Mouse (Mus musculus): ENCODE results near the gene Tnf. TPM values are rescaled to one million over a fixed set of nuclear protein-coding genes. Genes with fewer than 3 reads are reported as not detected.

Tnf gene
- polyA plus RNA-seq, 1 experiment from 2014 or later: not detected

- H3K27me3 ChIP-seq (ENCODE audit: control insufficient read depth, insufficient read depth, low read length): no peaks in the 10 kb centered on the region
- WGBS: 25% methylated on average over 12 of the region's 12 CpGs
- H3K27ac ChIP-seq (ENCODE audit: low read depth, low read length): peak overlapping the region; percentile 95
- DNase-seq (ENCODE audit: low spot score): no peak
- H3K4me3 ChIP-seq (ENCODE audit: low read depth, low read length): peak overlapping the region; percentile 100
- H3K4me2 ChIP-seq (ENCODE audit: low read depth, low read length, severe bottlenecking): peak overlapping the region; percentile 67
- no peaks in the 10 kb centered on the region for H3K9me3 ChIP-seq (ENCODE audit: control insufficient read depth, low read length)
- H3K9ac ChIP-seq (ENCODE audit: low read length): peak overlapping the region; percentile 69
- H3K4me1 ChIP-seq (replicated peaks; ENCODE audit: control insufficient read depth, insufficient read depth, low read length): peaks cover 9% of the 10 kb centered on the region
- H3K36me3 ChIP-seq (ENCODE audit: control insufficient read depth, insufficient read depth, low read length): peaks cover 14% of the 10 kb centered on the region
- peak; percentile 85 for ATAC-seq (replicated peaks; ENCODE audit: low FRiP score)
Observed at GRCm38 (mm10) chr17:35165451-35166155, 36.2 kb downstream of the Tnf start.

DNA sequence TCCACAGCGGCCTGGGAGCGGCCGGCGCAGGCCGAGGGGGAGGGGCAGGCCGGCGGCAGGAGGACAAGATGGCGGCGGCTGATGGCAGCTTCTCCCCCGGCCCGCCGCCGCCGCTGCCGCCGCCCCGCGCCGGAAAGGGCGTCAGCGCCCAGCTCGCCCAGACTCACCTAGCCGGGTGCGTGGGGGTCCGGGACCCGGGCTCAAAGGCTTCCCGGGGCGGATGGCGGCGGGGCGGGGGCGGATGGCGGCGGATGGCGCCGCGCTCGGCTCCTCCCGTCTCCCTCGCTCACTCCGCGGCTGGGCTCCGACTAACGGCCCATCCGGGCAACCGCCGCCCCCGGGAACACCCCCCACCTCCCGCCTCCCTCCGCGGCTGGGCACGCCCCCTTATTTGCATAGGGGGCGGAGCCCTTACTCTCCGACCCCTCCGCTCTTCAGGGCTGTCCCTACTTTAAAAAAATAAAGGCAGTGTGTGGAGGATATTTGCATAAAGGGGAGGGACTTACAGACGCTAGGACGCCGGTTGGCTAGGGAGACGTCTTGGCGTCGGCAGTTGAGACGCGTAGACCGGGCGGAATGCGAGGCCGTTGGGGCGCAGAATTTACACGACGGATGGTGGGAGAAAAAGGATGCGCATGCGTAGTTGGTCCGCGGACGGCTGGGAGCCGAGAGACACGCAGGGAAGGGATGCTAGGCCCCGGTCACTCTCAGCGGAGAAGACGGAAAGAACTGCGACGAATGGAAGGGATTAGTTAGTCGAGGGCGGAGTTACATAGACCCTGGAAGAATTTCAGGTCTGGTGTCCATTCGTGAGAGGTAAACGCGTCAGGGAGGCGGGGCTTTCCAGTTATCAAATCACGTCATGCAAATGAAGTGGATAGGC lies 37.0 kb downstream of the Tnf start, which contains the start of gene Prrc2a:
Gene Prrc2a (minus strand): TSS at position 330 of the 883 bp plus-strand sequence.
- 1% methylated on average over 74 of the region's 89 CpGs for WGBS
- Histone ChIP-seq H3K4me1 (replicated peaks; ENCODE audit: control insufficient read depth, insufficient read depth, low read length) (peaks cover 9% of the 10 kb centered on the region), H3K4me2 (ENCODE audit: low read depth, low read length, severe bottlenecking) (peak within 1 kb of the TSS; percentile 93), H3K27me3 (ENCODE audit: control insufficient read depth, insufficient read depth, low read length) (no peaks in the 10 kb centered on the region), H3K36me3 (ENCODE audit: control insufficient read depth, insufficient read depth, low read length) (peaks cover 21% of the 10 kb centered on the region), H3K9ac (ENCODE audit: low read length) (peak within 1 kb of the TSS; percentile 100), H3K9me3 (ENCODE audit: control insufficient read depth, low read length) (no peaks in the 10 kb centered on the region), H3K27ac (ENCODE audit: low read depth, low read length) (peak within 1 kb of the TSS; percentile 95), H3K4me3 (ENCODE audit: low read depth, low read length) (peak within 1 kb of the TSS; percentile 100)
- peak; percentile 94 for ATAC-seq (replicated peaks; ENCODE audit: low FRiP score)
- peak; percentile 98 for DNase-seq (ENCODE audit: low spot score)

DNA sequence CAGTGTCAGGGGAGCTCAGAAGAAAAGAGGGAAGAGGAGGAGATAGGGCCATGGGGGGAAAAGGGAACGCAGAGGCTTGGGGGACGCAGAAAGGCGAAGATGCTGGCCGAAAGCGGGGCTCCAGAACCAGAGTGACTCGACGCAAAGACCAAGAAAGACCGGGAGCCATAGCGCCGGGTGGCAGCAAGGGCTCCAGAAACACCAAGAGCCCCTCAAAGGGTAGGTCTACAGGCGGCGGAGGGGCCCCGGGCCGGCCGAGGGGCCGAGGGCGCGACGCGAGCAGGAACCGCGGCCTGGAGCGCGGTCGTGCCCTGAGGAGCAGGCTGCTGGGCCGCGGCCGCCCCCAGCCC lies 37.6 kb downstream of the Tnf start:
- peaks cover 27% of the 10 kb centered on the region for H3K36me3 ChIP-seq (ENCODE audit: control insufficient read depth, insufficient read depth, low read length)
- H3K27ac ChIP-seq (ENCODE audit: low read depth, low read length): peak overlapping the region; percentile 95
- peaks cover 9% of the 10 kb centered on the region for H3K4me1 ChIP-seq (replicated peaks; ENCODE audit: control insufficient read depth, insufficient read depth, low read length)
- H3K4me3 ChIP-seq (ENCODE audit: low read depth, low read length): peak overlapping the region; percentile 100
- DNase-seq (ENCODE audit: low spot score) (no peak), ATAC-seq (replicated peaks; ENCODE audit: low FRiP score) (no peak)
- H3K9me3 ChIP-seq (ENCODE audit: control insufficient read depth, low read length): no peaks in the 10 kb centered on the region
- peak overlapping the region; percentile 93 for H3K4me2 ChIP-seq (ENCODE audit: low read depth, low read length, severe bottlenecking)
- H3K9ac ChIP-seq (ENCODE audit: low read length): peak overlapping the region; percentile 100
- 0% methylated on average over 26 of the region's 28 CpGs for WGBS
- H3K27me3 ChIP-seq (ENCODE audit: control insufficient read depth, insufficient read depth, low read length): no peaks in the 10 kb centered on the region

GRCm38 (mm10) chr17:35163326-35164081 lies 38.3 kb downstream of the Tnf start:
- Histone ChIP-seq H3K4me1 (replicated peaks; ENCODE audit: control insufficient read depth, insufficient read depth, low read length) (peaks cover 9% of the 10 kb centered on the region), H3K27ac (ENCODE audit: low read depth, low read length) (peak overlapping the region; percentile 95), H3K9ac (ENCODE audit: low read length) (peak overlapping the region; percentile 100), H3K27me3 (ENCODE audit: control insufficient read depth, insufficient read depth, low read length) (no peaks in the 10 kb centered on the region), H3K4me2 (ENCODE audit: low read depth, low read length, severe bottlenecking) (peak overlapping the region; percentile 93), H3K4me3 (ENCODE audit: low read depth, low read length) (peak overlapping the region; percentile 100), H3K36me3 (ENCODE audit: control insufficient read depth, insufficient read depth, low read length) (peaks cover 31% of the 10 kb centered on the region), H3K9me3 (ENCODE audit: control insufficient read depth, low read length) (no peaks in the 10 kb centered on the region)
- DNase-seq (ENCODE audit: low spot score) (no peak), ATAC-seq (replicated peaks; ENCODE audit: low FRiP score) (no peak)
- WGBS: 20% methylated on average over 8 of the region's 8 CpGs

DNA sequence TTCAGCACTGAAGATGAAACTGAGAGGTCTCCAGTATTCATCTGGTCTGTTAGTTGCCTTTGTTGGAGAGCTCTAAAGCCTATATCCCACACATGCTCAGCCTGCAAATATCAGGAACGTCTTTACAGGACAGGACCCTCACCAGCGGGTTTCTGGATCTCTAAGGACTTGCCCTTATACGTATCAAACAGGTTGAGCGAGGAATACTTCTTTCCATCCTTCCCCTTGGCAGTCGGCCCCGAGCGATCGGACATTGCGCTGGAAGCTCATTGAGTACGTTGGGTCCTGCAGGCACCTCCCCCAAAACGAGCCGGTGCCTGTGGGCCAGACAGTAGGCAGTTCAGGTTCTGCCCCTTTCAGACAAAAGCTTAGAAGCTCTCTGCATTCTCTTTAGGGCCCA lies 39.1 kb downstream of the Tnf start:
- ATAC-seq (replicated peaks; ENCODE audit: low FRiP score) (no peak), DNase-seq (ENCODE audit: low spot score) (peak; percentile 53)
- peak overlapping the region; percentile 100 for H3K9ac ChIP-seq (ENCODE audit: low read length)
- peaks cover 38% of the 10 kb centered on the region for H3K36me3 ChIP-seq (ENCODE audit: control insufficient read depth, insufficient read depth, low read length)
- H3K4me1 ChIP-seq (replicated peaks; ENCODE audit: control insufficient read depth, insufficient read depth, low read length): peaks cover 9% of the 10 kb centered on the region
- H3K4me2 ChIP-seq (ENCODE audit: low read depth, low read length, severe bottlenecking): peak overlapping the region; percentile 93
- no peaks in the 10 kb centered on the region for H3K27me3 ChIP-seq (ENCODE audit: control insufficient read depth, insufficient read depth, low read length)
- H3K9me3 ChIP-seq (ENCODE audit: control insufficient read depth, low read length): no peaks in the 10 kb centered on the region
- 66% methylated on average over 12 of the region's 12 CpGs for WGBS
- no peak overlapping the region for H3K27ac ChIP-seq (ENCODE audit: low read depth, low read length)
- H3K4me3 ChIP-seq (ENCODE audit: low read depth, low read length): peak overlapping the region; percentile 100

- H3K4me1 ChIP-seq (replicated peaks; ENCODE audit: control insufficient read depth, insufficient read depth, low read length): peaks cover 9% of the 10 kb centered on the region
- H3K27ac ChIP-seq (ENCODE audit: low read depth, low read length): no peak overlapping the region
- ATAC-seq (replicated peaks; ENCODE audit: low FRiP score) (no peak), DNase-seq (ENCODE audit: low spot score) (no peak)
- 84% methylated on average over 14 of the region's 14 CpGs for WGBS
- no peaks in the 10 kb centered on the region for H3K9me3 ChIP-seq (ENCODE audit: control insufficient read depth, low read length)
- H3K4me2 ChIP-seq (ENCODE audit: low read depth, low read length, severe bottlenecking): peak overlapping the region; percentile 93; the same call in 1 of the 2 replicates
- no peak overlapping the region for H3K4me3 ChIP-seq (ENCODE audit: low read depth, low read length)
- H3K27me3 ChIP-seq (ENCODE audit: control insufficient read depth, insufficient read depth, low read length): no peaks in the 10 kb centered on the region
- H3K36me3 ChIP-seq (ENCODE audit: control insufficient read depth, insufficient read depth, low read length): peaks cover 44% of the 10 kb centered on the region
- H3K9ac ChIP-seq (ENCODE audit: low read length): no peak overlapping the region
Observed at GRCm38 (mm10) chr17:35162121-35162520, 39.7 kb downstream of the Tnf start.

DNA sequence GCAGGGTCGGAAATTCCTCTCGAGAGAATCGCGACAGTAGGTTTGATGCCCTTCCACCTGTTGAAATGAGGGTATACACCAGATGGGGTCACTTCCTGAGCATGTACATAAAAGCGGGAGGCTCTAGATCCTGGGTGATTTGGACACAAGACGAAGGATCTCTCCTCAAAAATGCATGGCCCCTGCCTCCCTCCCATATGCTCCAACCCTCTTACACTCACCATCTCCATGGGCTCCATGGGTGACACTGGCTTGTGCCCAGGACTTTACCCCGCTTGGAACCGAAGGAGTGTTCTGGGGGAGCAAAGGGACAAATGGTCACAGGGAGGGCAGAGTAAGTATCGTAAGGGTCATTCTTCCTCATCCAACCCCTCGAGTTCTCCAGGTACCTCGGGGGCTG lies 40.4 kb downstream of the Tnf start:
- WGBS: 93% methylated on average over 11 of the region's 11 CpGs
- no peak overlapping the region for H3K4me2 ChIP-seq (ENCODE audit: low read depth, low read length, severe bottlenecking)
- peaks cover 48% of the 10 kb centered on the region for H3K36me3 ChIP-seq (ENCODE audit: control insufficient read depth, insufficient read depth, low read length)
- H3K4me1 ChIP-seq (replicated peaks; ENCODE audit: control insufficient read depth, insufficient read depth, low read length): peaks cover 9% of the 10 kb centered on the region
- H3K9me3 ChIP-seq (ENCODE audit: control insufficient read depth, low read length): no peaks in the 10 kb centered on the region
- no peak overlapping the region for H3K9ac ChIP-seq (ENCODE audit: low read length)
- H3K27me3 ChIP-seq (ENCODE audit: control insufficient read depth, insufficient read depth, low read length): no peaks in the 10 kb centered on the region
- H3K4me3 ChIP-seq (ENCODE audit: low read depth, low read length): no peak overlapping the region
- DNase-seq (ENCODE audit: low spot score): no peak
- H3K27ac ChIP-seq (ENCODE audit: low read depth, low read length): no peak overlapping the region
- no peak for ATAC-seq (replicated peaks; ENCODE audit: low FRiP score)

DNA sequence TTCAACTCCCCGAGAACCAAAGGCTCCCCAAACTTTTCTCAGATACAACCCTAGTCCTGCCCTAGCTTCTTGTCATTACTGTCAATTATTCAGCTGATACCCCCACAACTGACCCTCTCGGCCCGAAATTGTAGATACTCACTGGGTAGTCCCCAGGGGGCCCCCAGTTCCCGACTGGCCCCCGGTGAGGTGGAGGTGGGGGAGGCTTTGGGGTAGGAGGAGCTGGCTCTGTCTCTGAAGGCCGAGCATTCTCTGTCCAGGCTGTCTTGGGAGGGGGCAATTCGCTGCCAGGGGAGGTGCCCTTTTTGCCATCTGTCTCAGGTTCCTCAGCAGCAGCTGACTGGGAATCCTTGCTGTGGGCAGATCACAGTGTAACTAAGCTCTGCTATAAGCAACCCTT lies 42.2 kb downstream of the Tnf start:
- H3K9me3 ChIP-seq (ENCODE audit: control insufficient read depth, low read length): no peaks in the 10 kb centered on the region
- peaks cover 63% of the 10 kb centered on the region for H3K36me3 ChIP-seq (ENCODE audit: control insufficient read depth, insufficient read depth, low read length)
- no peak overlapping the region for H3K9ac ChIP-seq (ENCODE audit: low read length)
- H3K4me2 ChIP-seq (ENCODE audit: low read depth, low read length, severe bottlenecking): no peak overlapping the region
- WGBS: 89% methylated on average over 7 of the region's 7 CpGs
- H3K4me3 ChIP-seq (ENCODE audit: low read depth, low read length): no peak overlapping the region
- H3K27me3 ChIP-seq (ENCODE audit: control insufficient read depth, insufficient read depth, low read length): no peaks in the 10 kb centered on the region
- H3K27ac ChIP-seq (ENCODE audit: low read depth, low read length): no peak overlapping the region
- ATAC-seq (replicated peaks; ENCODE audit: low FRiP score) (no peak), DNase-seq (ENCODE audit: low spot score) (no peak)
- H3K4me1 ChIP-seq (replicated peaks; ENCODE audit: control insufficient read depth, insufficient read depth, low read length): peaks cover 6% of the 10 kb centered on the region

All from forebrain, embryonic 11.5 days (tissue).